Mouse (Mus musculus) forebrain, embryonic 15.5 days (tissue): Measurements from ENCODE around the gene Fbxl17. TPM values are rescaled to one million over a fixed set of nuclear protein-coding genes. Genes with fewer than 3 reads are reported as not detected.

Experiments used
- ATAC-seq: fragments of 200-750 bp; cut with Nextera tagmentation; replicated peaks from 2 replicates; pipeline ENCODE4 v1.8.0; 2017; ENCODE audit warnings: mild to moderate bottlenecking, moderate TSS enrichment, moderate library complexity
- H3K27ac ChIP-seq: fragments of 300-500 bp; sonication (generic); replicated peaks from 2 replicates; pipeline ENCODE4 v1.5.1; 2015; ENCODE audit warnings: mild to moderate bottlenecking, inconsistent platforms
- H3K27me3 ChIP-seq: fragments of 300-500 bp; sonication (generic); 2 replicates; pipeline ENCODE4 v1.6.1; 2015; ENCODE audit warnings: inconsistent platforms
- H3K36me3 ChIP-seq: fragments of 300-500 bp; sonication (generic); 2 replicates; pipeline ENCODE4 v1.6.1; 2015; ENCODE audit warnings: mild to moderate bottlenecking, inconsistent platforms
- H3K4me1 ChIP-seq: fragments of 300-500 bp; sonication (generic); 2 replicates; pipeline ENCODE4 v1.6.1; 2015; ENCODE audit warnings: inconsistent platforms
- H3K4me2 ChIP-seq: fragments of 300-500 bp; sonication (generic); replicated peaks from 2 replicates; pipeline ENCODE4 v1.6.1; 2015; ENCODE audit warnings: mild to moderate bottlenecking, inconsistent platforms
- H3K4me3 ChIP-seq: fragments of 300-500 bp; sonication (generic); 2 replicates; pipeline ENCODE4 v1.5.1; 2015; ENCODE audit warnings: mild to moderate bottlenecking, inconsistent platforms
- H3K9ac ChIP-seq: fragments of 300-500 bp; sonication (generic); replicated peaks from 2 replicates; pipeline ENCODE4 v1.6.1; 2015; ENCODE audit warnings: mild to moderate bottlenecking, inconsistent platforms
- H3K9me3 ChIP-seq: fragments of 300-500 bp; sonication (generic); 2 replicates; pipeline ENCODE4 v1.6.1; 2016; ENCODE audit warnings: inconsistent platforms
- WGBS: fragments of 180-500 bp; shearing (Covaris S2); methylation state at CpG from one replicate; pipeline ENCODE4 v1.1.7; 2015; ENCODE audit warnings: mixed read lengths; 5-methylcytosine and 5-hydroxymethylcytosine counted together
- polyA plus RNA-seq: library from polyadenylated mRNA; unstranded; fragments of >200 nt; fragmentation: Nextera tagmentation; extraction: Ambion mirVana; gene quantifications from 2 replicates; pipeline ENCODE4 v1.2.1, GENCODE M21; 2015

Fbxl17 gene
- polyA plus RNA-seq, 1 experiment from 2014 or later, result 8.7 TPM

DNA sequence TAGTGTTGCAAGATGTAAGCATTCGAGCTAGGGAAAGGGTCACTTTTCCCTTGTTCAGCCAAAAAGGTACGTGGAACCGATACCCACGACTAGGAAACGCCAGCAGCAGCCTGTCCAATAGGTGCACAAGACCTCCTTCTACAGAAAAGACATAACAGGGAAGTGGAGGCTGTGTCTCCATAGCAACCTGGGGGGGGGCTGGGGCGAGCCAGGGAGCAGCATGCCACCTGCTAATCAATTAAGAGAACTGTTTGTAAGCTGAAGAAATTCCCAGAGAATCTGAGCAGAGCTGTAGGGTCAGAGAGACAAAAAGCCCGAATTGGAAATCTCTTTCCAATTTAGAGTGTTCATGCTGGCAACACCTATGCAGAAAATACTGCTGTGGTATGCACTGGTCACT is 356.0 kb downstream of the Fbxl17 start:
- peaks cover 30% of the 10 kb centered on the region for H3K4me1 ChIP-seq
- no peak overlapping the region for H3K4me3 ChIP-seq
- no peaks in the 10 kb centered on the region for H3K27me3 ChIP-seq
- no peak overlapping the region for H3K4me2 ChIP-seq
- no peaks in the 10 kb centered on the region for H3K9me3 ChIP-seq
- H3K27ac ChIP-seq, result no peak overlapping the region
- no peaks in the 10 kb centered on the region for H3K36me3 ChIP-seq
- no peak for ATAC-seq
- 12% methylated on average over 7 of the region's 7 CpGs for WGBS
- no peak overlapping the region for H3K9ac ChIP-seq

- no peak overlapping the region for H3K4me2 ChIP-seq
- peaks cover 5% of the 10 kb centered on the region; the same call in 1 of the 2 replicates for H3K4me1 ChIP-seq
- no peak overlapping the region for H3K9ac ChIP-seq
- H3K9me3 ChIP-seq, result no peaks in the 10 kb centered on the region
- 88% methylated on average over 5 of the region's 5 CpGs for WGBS
- H3K27me3 ChIP-seq, result no peaks in the 10 kb centered on the region
- no peak overlapping the region for H3K27ac ChIP-seq
- ATAC-seq, result no peak
- no peak overlapping the region for H3K4me3 ChIP-seq
- H3K36me3 ChIP-seq, result no peaks in the 10 kb centered on the region
These were observed 365.0 kb downstream of the Fbxl17 start for GRCm38 (mm10) chr17:63134805-63135204.

DNA sequence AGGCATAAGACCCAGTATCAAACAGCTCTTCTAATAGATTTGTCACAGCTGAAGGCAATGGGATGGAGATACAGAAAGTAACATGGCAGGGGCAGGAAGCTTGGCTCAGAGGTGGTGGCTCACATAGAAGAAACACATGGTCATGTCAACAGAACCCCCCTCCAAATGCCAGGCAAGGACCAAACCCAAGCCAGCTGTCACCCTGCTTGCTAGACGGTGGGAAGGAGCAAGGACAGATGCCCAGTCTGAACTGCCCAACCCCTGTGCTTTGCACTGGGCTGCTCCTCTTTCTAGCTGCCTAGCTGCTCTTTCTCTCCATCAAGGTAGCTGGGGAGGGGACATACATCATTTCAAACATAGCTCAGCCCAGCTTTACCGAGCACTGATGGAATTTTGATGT is 377.4 kb downstream of the Fbxl17 start:
- Histone ChIP-seq H3K4me2 (no peak overlapping the region), H3K4me1 (peaks cover 13% of the 10 kb centered on the region), H3K27ac (no peak overlapping the region), H3K36me3 (no peaks in the 10 kb centered on the region), H3K27me3 (no peaks in the 10 kb centered on the region), H3K4me3 (no peak overlapping the region), H3K9ac (no peak overlapping the region), H3K9me3 (no peaks in the 10 kb centered on the region)
- 77% methylated on average over 2 of the region's 2 CpGs for WGBS
- no peak for ATAC-seq

- H3K4me2 ChIP-seq, result no peak overlapping the region
- H3K4me3 ChIP-seq, result no peak overlapping the region
- H3K27ac ChIP-seq, result no peak overlapping the region
- no peaks in the 10 kb centered on the region for H3K27me3 ChIP-seq
- no peaks in the 10 kb centered on the region for H3K36me3 ChIP-seq
- no peak for ATAC-seq
- peaks cover 16% of the 10 kb centered on the region for H3K4me1 ChIP-seq
- WGBS, result 75% methylated on average over 3 of the region's 3 CpGs
- H3K9me3 ChIP-seq, result no peaks in the 10 kb centered on the region
- no peak overlapping the region for H3K9ac ChIP-seq
These were observed 380.1 kb downstream of the Fbxl17 start for GRCm38 (mm10) chr17:63119701-63120100.

DNA sequence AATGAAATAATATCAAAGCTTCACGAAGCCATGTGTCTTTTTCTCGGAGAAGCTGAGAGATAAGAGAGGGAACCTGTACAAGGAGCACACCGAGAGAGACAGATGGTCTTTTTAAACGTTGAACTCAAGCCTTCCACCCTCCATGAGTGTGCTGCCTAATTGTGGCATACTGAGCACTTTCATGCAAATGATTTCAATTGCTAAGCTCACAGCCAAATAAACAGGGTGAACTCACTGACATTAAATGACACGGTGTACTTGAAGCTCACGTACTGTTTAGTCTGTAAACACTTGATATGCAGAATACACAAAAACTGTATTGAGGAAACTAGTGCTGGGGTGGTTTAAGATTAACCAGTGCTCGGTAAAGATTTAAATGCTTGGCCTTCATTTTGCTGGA is 380.7 kb downstream of the Fbxl17 start:
- peak; percentile 72 for ATAC-seq

GRCm38 (mm10) chr17:63117130-63117529 is 382.7 kb downstream of the Fbxl17 start:
- no peak overlapping the region for H3K9ac ChIP-seq
- no peak overlapping the region for H3K27ac ChIP-seq
- no peaks in the 10 kb centered on the region for H3K9me3 ChIP-seq
- ATAC-seq, result no peak
- 68% methylated on average over 5 of the region's 5 CpGs for WGBS
- H3K27me3 ChIP-seq, result no peaks in the 10 kb centered on the region
- H3K36me3 ChIP-seq, result no peaks in the 10 kb centered on the region
- peaks cover 16% of the 10 kb centered on the region for H3K4me1 ChIP-seq
- no peak overlapping the region for H3K4me3 ChIP-seq
- H3K4me2 ChIP-seq, result no peak overlapping the region

More for the DNA sequence above, 380.7 kb downstream of the Fbxl17 start:
- Histone ChIP-seq H3K36me3 (no peaks in the 10 kb centered on the region), H3K27ac (no peak overlapping the region), H3K4me1 (peaks cover 16% of the 10 kb centered on the region), H3K4me3 (no peak overlapping the region), H3K9ac (no peak overlapping the region), H3K9me3 (no peaks in the 10 kb centered on the region), H3K4me2 (no peak overlapping the region), H3K27me3 (no peaks in the 10 kb centered on the region)
- WGBS, result 21% methylated on average over 7 of the region's 7 CpGs

DNA sequence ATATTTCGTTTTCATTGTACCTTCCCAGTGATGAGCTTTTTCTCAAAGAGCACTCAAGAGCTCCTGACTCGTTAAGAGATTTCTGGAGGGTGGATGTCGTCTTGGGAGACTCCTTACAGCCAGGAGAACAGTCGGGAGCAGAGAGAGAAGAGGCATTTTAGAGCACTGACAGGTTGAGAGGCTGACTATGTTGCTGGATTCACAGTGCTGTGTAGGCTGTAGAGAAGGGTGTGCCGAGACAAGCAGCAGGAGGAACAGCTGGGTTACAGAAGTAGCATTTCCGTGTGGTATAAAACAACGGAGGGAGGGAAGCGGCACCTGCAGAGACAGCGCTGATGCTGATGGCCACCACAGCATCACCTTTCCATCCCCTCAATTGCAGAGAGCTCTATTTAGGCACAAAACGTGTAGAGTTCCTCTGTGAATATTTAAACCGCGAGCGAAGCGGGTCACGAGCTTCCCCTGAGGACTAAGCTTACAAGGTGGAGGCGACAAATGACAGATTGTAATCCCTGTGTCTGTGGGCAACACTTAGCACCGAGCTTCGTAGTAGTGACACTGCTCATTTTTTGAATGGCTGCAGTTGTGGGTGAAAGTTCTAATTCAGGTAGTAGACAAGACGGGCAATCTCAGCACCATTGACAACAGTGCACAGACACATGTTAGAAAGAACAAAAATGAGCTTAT is 385.3 kb downstream of the Fbxl17 start:
- H3K4me1 ChIP-seq, result peaks cover 27% of the 10 kb centered on the region

GRCm38 (mm10) chr17:63112826-63113225 is 387.0 kb downstream of the Fbxl17 start:
- H3K27me3 ChIP-seq, result no peaks in the 10 kb centered on the region
- WGBS, result 83% methylated on average over 5 of the region's 5 CpGs
- H3K4me3 ChIP-seq, result no peak overlapping the region
- peaks cover 18% of the 10 kb centered on the region for H3K4me1 ChIP-seq
- no peak overlapping the region for H3K4me2 ChIP-seq
- H3K36me3 ChIP-seq, result no peaks in the 10 kb centered on the region
- ATAC-seq, result no peak
- no peaks in the 10 kb centered on the region for H3K9me3 ChIP-seq
- H3K27ac ChIP-seq, result no peak overlapping the region
- H3K9ac ChIP-seq, result no peak overlapping the region

More for the DNA sequence above, 385.3 kb downstream of the Fbxl17 start:
- no peaks in the 10 kb centered on the region for H3K36me3 ChIP-seq
- no peak overlapping the region for H3K9ac ChIP-seq
- no peak for ATAC-seq
- 82% methylated on average over 19 of the region's 19 CpGs for WGBS
- H3K27ac ChIP-seq, result no peak overlapping the region
- H3K27me3 ChIP-seq, result no peaks in the 10 kb centered on the region
- no peak overlapping the region for H3K4me3 ChIP-seq
- H3K4me2 ChIP-seq, result no peak overlapping the region
- H3K9me3 ChIP-seq, result no peaks in the 10 kb centered on the region

DNA sequence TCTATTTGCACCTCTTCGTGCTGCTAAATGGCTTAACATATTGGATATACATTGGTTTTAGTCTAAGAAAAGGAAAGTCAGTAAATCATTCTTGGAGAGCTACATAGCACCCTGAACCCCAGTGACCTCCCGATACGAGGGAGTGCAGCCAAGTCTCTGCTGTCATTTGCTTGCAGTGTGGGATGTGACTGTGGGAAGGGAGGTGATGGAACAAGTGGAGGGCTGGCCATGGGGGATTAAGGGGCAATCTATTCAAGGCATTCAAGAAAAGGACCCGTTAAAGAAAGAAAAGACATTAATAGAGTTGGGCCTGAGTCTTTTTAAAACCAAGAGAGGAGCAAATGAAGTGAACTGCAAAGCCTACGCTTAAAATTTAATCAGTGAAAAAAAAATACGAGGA is 388.8 kb downstream of the Fbxl17 start:
- no peak for ATAC-seq
- Histone ChIP-seq H3K36me3 (no peaks in the 10 kb centered on the region), H3K4me3 (no peak overlapping the region), H3K4me2 (no peak overlapping the region), H3K27me3 (no peaks in the 10 kb centered on the region), H3K27ac (no peak overlapping the region), H3K4me1 (peaks cover 15% of the 10 kb centered on the region), H3K9ac (no peak overlapping the region), H3K9me3 (no peaks in the 10 kb centered on the region)
- WGBS, result 6% methylated on average over 6 of the region's 6 CpGs

- H3K9ac ChIP-seq, result no peak overlapping the region
- no peaks in the 10 kb centered on the region for H3K27me3 ChIP-seq
- 15% methylated on average over 7 of the region's 7 CpGs for WGBS
- H3K4me1 ChIP-seq, result peaks cover 15% of the 10 kb centered on the region
- H3K27ac ChIP-seq, result no peak overlapping the region
- H3K36me3 ChIP-seq, result no peaks in the 10 kb centered on the region
- H3K4me3 ChIP-seq, result no peak overlapping the region
- no peaks in the 10 kb centered on the region for H3K9me3 ChIP-seq
- H3K4me2 ChIP-seq, result no peak overlapping the region
- ATAC-seq, result no peak; the same call in 1 of the 2 replicates
These were observed 389.5 kb downstream of the Fbxl17 start for GRCm38 (mm10) chr17:63110211-63110755.

DNA sequence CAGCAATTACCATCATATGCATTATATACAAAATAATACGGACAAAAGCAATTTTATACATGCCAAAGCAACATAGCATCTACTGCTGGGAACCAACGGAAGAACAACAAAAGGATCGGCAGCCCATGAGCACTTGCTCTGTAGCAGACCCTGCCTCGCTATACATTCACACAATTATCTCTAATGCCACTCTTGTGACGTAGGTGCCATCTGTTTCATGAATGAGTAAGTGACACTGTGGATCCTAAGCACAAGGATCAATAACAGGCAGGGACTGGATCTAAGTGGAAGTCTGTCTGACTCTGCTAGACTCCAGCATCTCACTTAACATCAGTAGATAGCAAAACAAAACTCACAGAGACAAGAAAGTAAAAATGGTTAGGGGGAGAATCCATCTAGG is 391.8 kb downstream of the Fbxl17 start:
- no peak overlapping the region for H3K4me2 ChIP-seq
- no peak for ATAC-seq
- no peaks in the 10 kb centered on the region for H3K36me3 ChIP-seq
- no peak overlapping the region for H3K9ac ChIP-seq
- peaks cover 15% of the 10 kb centered on the region for H3K4me1 ChIP-seq
- no peaks in the 10 kb centered on the region for H3K9me3 ChIP-seq
- no peaks in the 10 kb centered on the region for H3K27me3 ChIP-seq
- H3K27ac ChIP-seq, result no peak overlapping the region
- H3K4me3 ChIP-seq, result no peak overlapping the region
- WGBS, result 31% methylated on average over 5 of the region's 5 CpGs

GRCm38 (mm10) chr17:63107515-63107914 is 392.3 kb downstream of the Fbxl17 start:
- no peak overlapping the region for H3K9ac ChIP-seq
- no peak overlapping the region for H3K27ac ChIP-seq
- no peaks in the 10 kb centered on the region for H3K36me3 ChIP-seq
- H3K4me3 ChIP-seq, result no peak overlapping the region
- H3K4me1 ChIP-seq, result peaks cover 15% of the 10 kb centered on the region
- no peaks in the 10 kb centered on the region for H3K27me3 ChIP-seq
- H3K4me2 ChIP-seq, result no peak overlapping the region
- 54% methylated on average over 4 of the region's 4 CpGs for WGBS
- no peak for ATAC-seq
- H3K9me3 ChIP-seq, result no peaks in the 10 kb centered on the region

GRCm38 (mm10) chr17:63095553-63095952 is 404.3 kb downstream of the Fbxl17 start:
- Histone ChIP-seq H3K27me3 (no peaks in the 10 kb centered on the region), H3K27ac (no peak overlapping the region), H3K36me3 (no peaks in the 10 kb centered on the region), H3K4me3 (no peak overlapping the region), H3K9me3 (no peaks in the 10 kb centered on the region), H3K9ac (no peak overlapping the region), H3K4me1 (no peaks in the 10 kb centered on the region), H3K4me2 (no peak overlapping the region)
- WGBS, result 30% methylated on average over 2 of the region's 2 CpGs
- no peak for ATAC-seq
